8 mouse cellular contexts compared by ENCODE assay signal in genomic region chr5:122400628-122401302, GRCm38 (mm10). TPM values are rescaled to one million over a fixed set of nuclear protein-coding genes. Genes with fewer than 3 reads are reported as not detected.
A peak's percentile ranks its signal among the peaks of the same experiment; 100 is the strongest.
DNase-seq lines count a peak whose midpoint lies in the region; ATAC-seq lines count a peak whose summit lies in the region.

No protein-coding gene starts in this region.

- 69% methylated on average over 18 of the region's 18 CpGs for WGBS in kidney, embryonic 14.5 days
- 55% methylated on average over 18 of the region's 18 CpGs for WGBS in lung, embryonic 16.5 days
- WGBS in midbrain, embryonic 15.5 days, result 88% methylated on average over 18 of the region's 18 CpGs
- WGBS in hindbrain, embryonic 11.5 days, result 86% methylated on average over 18 of the region's 18 CpGs

- no peak for ATAC-seq in kidney, embryonic 14.5 days (ENCODE audit: low FRiP score, low TSS enrichment)
- peak; percentile 81 for ATAC-seq in lung, embryonic 16.5 days (ENCODE audit: low read depth)
- ATAC-seq in midbrain, embryonic 15.5 days (replicated peaks), result no peak
- ATAC-seq in hindbrain, embryonic 11.5 days (ENCODE audit: low FRiP score), result no peak

- no peak overlapping the region for H3K27ac ChIP-seq in kidney, embryonic 14.5 days (ENCODE audit: low read depth, low read length)
- no peak overlapping the region for H3K27ac ChIP-seq in lung, embryonic 16.5 days (ENCODE audit: low read length)
- no peak overlapping the region for H3K27ac ChIP-seq in midbrain, embryonic 15.5 days
- no peak overlapping the region for H3K27ac ChIP-seq in hindbrain, embryonic 11.5 days (ENCODE audit: low read depth, low read length)

- no peaks in the 10 kb centered on the region for H3K9me3 ChIP-seq in kidney, embryonic 14.5 days (ENCODE audit: control insufficient read depth, low read length)
- H3K9me3 ChIP-seq in lung, embryonic 16.5 days (ENCODE audit: control insufficient read depth, low read length), result no peaks in the 10 kb centered on the region
- H3K9me3 ChIP-seq in midbrain, embryonic 15.5 days, result no peaks in the 10 kb centered on the region
- no peaks in the 10 kb centered on the region for H3K9me3 ChIP-seq in hindbrain, embryonic 11.5 days (ENCODE audit: control insufficient read depth, low read length)

- no peak overlapping the region for H3K9ac ChIP-seq in kidney, embryonic 14.5 days (ENCODE audit: low read depth, low read length)
- no peak overlapping the region for H3K9ac ChIP-seq in lung, embryonic 16.5 days (ENCODE audit: low read length)
- no peak overlapping the region for H3K9ac ChIP-seq in midbrain, embryonic 15.5 days
- no peak overlapping the region for H3K9ac ChIP-seq in hindbrain, embryonic 11.5 days (ENCODE audit: low read depth, low read length)

- H3K36me3 ChIP-seq in kidney, embryonic 14.5 days (ENCODE audit: control insufficient read depth, insufficient read depth, low read length), result peaks cover 70% of the 10 kb centered on the region
- peaks cover 35% of the 10 kb centered on the region for H3K36me3 ChIP-seq in lung, embryonic 16.5 days (ENCODE audit: control insufficient read depth, insufficient read depth, low read length)
- peaks cover 17% of the 10 kb centered on the region for H3K36me3 ChIP-seq in midbrain, embryonic 15.5 days (replicated peaks)
- peaks cover 6% of the 10 kb centered on the region for H3K36me3 ChIP-seq in hindbrain, embryonic 11.5 days (ENCODE audit: control insufficient read depth, insufficient read depth, low read length)

- H3K4me2 ChIP-seq in kidney, embryonic 14.5 days (replicated peaks; ENCODE audit: low read depth, low read length), result no peak overlapping the region
- H3K4me2 ChIP-seq in lung, embryonic 16.5 days (ENCODE audit: low read depth, low read length), result no peak overlapping the region
- no peak overlapping the region for H3K4me2 ChIP-seq in midbrain, embryonic 15.5 days
- no peak overlapping the region for H3K4me2 ChIP-seq in hindbrain, embryonic 11.5 days (replicated peaks; ENCODE audit: low read depth, low read length)

- no peak overlapping the region for H3K4me3 ChIP-seq in kidney, embryonic 14.5 days (ENCODE audit: low read length)
- no peak overlapping the region for H3K4me3 ChIP-seq in lung, embryonic 16.5 days (ENCODE audit: low read length)
- no peak overlapping the region for H3K4me3 ChIP-seq in midbrain, embryonic 15.5 days
- H3K4me3 ChIP-seq in hindbrain, embryonic 11.5 days (ENCODE audit: low read depth, low read length), result no peak overlapping the region

- intact Hi-C loops in heart, postnatal 10 days (cut with DNase I), result loop anchor here (5.0 to 10.0 kb wide), 2 partner anchors 227 to 324 kb away; no protein-coding TSS in a partner anchor

- H3K4me1 ChIP-seq in kidney, embryonic 14.5 days (ENCODE audit: control insufficient read depth, insufficient read depth, low read length), result no peaks in the 10 kb centered on the region
- peaks cover 8% of the 10 kb centered on the region; the same call in 1 of the 2 replicates for H3K4me1 ChIP-seq in lung, embryonic 16.5 days (replicated peaks; ENCODE audit: control insufficient read depth, insufficient read depth, low read length)
- H3K4me1 ChIP-seq in midbrain, embryonic 15.5 days, result no peaks in the 10 kb centered on the region
- H3K4me1 ChIP-seq in hindbrain, embryonic 11.5 days (replicated peaks; ENCODE audit: control insufficient read depth, insufficient read depth, low read length), result no peaks in the 10 kb centered on the region

- H3K27me3 ChIP-seq in kidney, embryonic 14.5 days (ENCODE audit: control insufficient read depth, insufficient read depth, low read length), result no peaks in the 10 kb centered on the region
- H3K27me3 ChIP-seq in lung, embryonic 16.5 days (ENCODE audit: control insufficient read depth, insufficient read depth, low read depth, low read length), result no peaks in the 10 kb centered on the region
- H3K27me3 ChIP-seq in midbrain, embryonic 15.5 days (replicated peaks), result no peaks in the 10 kb centered on the region
- H3K27me3 ChIP-seq in hindbrain, embryonic 11.5 days (ENCODE audit: control insufficient read depth, insufficient read depth, low read length), result no peaks in the 10 kb centered on the region

- peak; percentile 62 for DNase-seq in kidney, adult 18-20 months
- DNase-seq in adrenal gland, adult 8-10 months, result peak; percentile 90
- peak; percentile 83 to 88 for DNase-seq in heart, postnatal 10 days
- no peak for DNase-seq in hindbrain, embryonic 11.5 days (ENCODE audit: low spot score)
- DNase-seq in ovary, postnatal 36 days (ENCODE audit: low spot score), result no peak

RNA-seq across cellular contexts. Expression of gene Arpc3, which starts 9.1 kb away (rescaled TPM):
- polyA plus RNA-seq in kidney, embryonic 14.5 days (2014; fragmentation: Nextera tagmentation; extraction: Ambion mirVana), result 32.5 and 201 TPM in 2 replicates
- total RNA-seq in adrenal gland, adult 8-10 months (2022), result 100 to 1,000 TPM; 189 to 253 (median 205) TPM
- total RNA-seq in heart, postnatal 10 days (2021), result 100 to 1,000 TPM; 140 to 150 TPM
- polyA plus RNA-seq in lung, embryonic 16.5 days (2015; fragmentation: Nextera tagmentation; extraction: Ambion mirVana), result 158 and 162 TPM in 2 replicates
- polyA plus RNA-seq in midbrain, embryonic 15.5 days (2015; fragmentation: Nextera tagmentation; extraction: Ambion mirVana), result 146 and 148 TPM in 2 replicates
- 53.8 and 68.9 TPM in 2 replicates for polyA plus RNA-seq in hindbrain, embryonic 11.5 days (2014; fragmentation: Nextera tagmentation; extraction: Ambion mirVana)

RNA-seq across cellular contexts. Expression of gene Anapc7, which starts 20.7 kb away (rescaled TPM):
- polyA plus RNA-seq in kidney, embryonic 14.5 days (2014; fragmentation: Nextera tagmentation; extraction: Ambion mirVana), result 29.1 and 32.5 TPM in 2 replicates
- total RNA-seq in adrenal gland, adult 8-10 months (2022), result 10 to 100 TPM; 49.1 to 59.5 (median 55.4) TPM
- total RNA-seq in heart, postnatal 10 days (2021), result 10 to 100 TPM; 44.4 to 44.5 TPM
- 42.8 and 44.0 TPM in 2 replicates for polyA plus RNA-seq in lung, embryonic 16.5 days (2015; fragmentation: Nextera tagmentation; extraction: Ambion mirVana)
- 51.2 and 54.5 TPM in 2 replicates for polyA plus RNA-seq in midbrain, embryonic 15.5 days (2015; fragmentation: Nextera tagmentation; extraction: Ambion mirVana)
- polyA plus RNA-seq in hindbrain, embryonic 11.5 days (2014; fragmentation: Nextera tagmentation; extraction: Ambion mirVana), result 27.1 and 33.7 TPM in 2 replicates

RNA-seq across cellular contexts. Expression of gene Fam216a, which starts 28.6 kb away (rescaled TPM):
- polyA plus RNA-seq in kidney, embryonic 14.5 days (2014; fragmentation: Nextera tagmentation; extraction: Ambion mirVana), result 73.6 and 76.0 TPM in 2 replicates
- 10 to 100 TPM; 31.1 to 45.8 (median 38.8) TPM for total RNA-seq in adrenal gland, adult 8-10 months (2022)
- total RNA-seq in heart, postnatal 10 days (2021), result 10 to 100 TPM; 17.1 to 22.7 TPM
- 65.2 and 66.5 TPM in 2 replicates for polyA plus RNA-seq in lung, embryonic 16.5 days (2015; fragmentation: Nextera tagmentation; extraction: Ambion mirVana)
- 149 and 162 TPM in 2 replicates for polyA plus RNA-seq in midbrain, embryonic 15.5 days (2015; fragmentation: Nextera tagmentation; extraction: Ambion mirVana)
- 119 and 123 TPM in 2 replicates for polyA plus RNA-seq in hindbrain, embryonic 11.5 days (2014; fragmentation: Nextera tagmentation; extraction: Ambion mirVana)

RNA-seq across cellular contexts. Expression of gene Gpn3, which starts 29.1 kb away (rescaled TPM):
- polyA plus RNA-seq in kidney, embryonic 14.5 days (2014; fragmentation: Nextera tagmentation; extraction: Ambion mirVana), result 77.6 and 82.6 TPM in 2 replicates
- 10 to 100 TPM; 31.5 to 38.5 (median 35.0) TPM for total RNA-seq in adrenal gland, adult 8-10 months (2022)
- 10 to 100 TPM; 24.3 to 25.5 TPM for total RNA-seq in heart, postnatal 10 days (2021)
- 76.2 and 76.8 TPM in 2 replicates for polyA plus RNA-seq in lung, embryonic 16.5 days (2015; fragmentation: Nextera tagmentation; extraction: Ambion mirVana)
- 42.9 and 47.7 TPM in 2 replicates for polyA plus RNA-seq in midbrain, embryonic 15.5 days (2015; fragmentation: Nextera tagmentation; extraction: Ambion mirVana)
- 63.5 and 68.1 TPM in 2 replicates for polyA plus RNA-seq in hindbrain, embryonic 11.5 days (2014; fragmentation: Nextera tagmentation; extraction: Ambion mirVana)

RNA-seq across cellular contexts. Expression of gene Vps29, which starts 46.6 kb away (rescaled TPM):
- polyA plus RNA-seq in kidney, embryonic 14.5 days (2014; fragmentation: Nextera tagmentation; extraction: Ambion mirVana), result 224 and 236 TPM in 2 replicates
- 100 to 1,000 TPM; 147 to 170 (median 156) TPM for total RNA-seq in adrenal gland, adult 8-10 months (2022)
- total RNA-seq in heart, postnatal 10 days (2021), result 100 to 1,000 TPM; 109 to 122 TPM
- 210 and 225 TPM in 2 replicates for polyA plus RNA-seq in lung, embryonic 16.5 days (2015; fragmentation: Nextera tagmentation; extraction: Ambion mirVana)
- 268 and 286 TPM in 2 replicates for polyA plus RNA-seq in midbrain, embryonic 15.5 days (2015; fragmentation: Nextera tagmentation; extraction: Ambion mirVana)
- polyA plus RNA-seq in hindbrain, embryonic 11.5 days (2014; fragmentation: Nextera tagmentation; extraction: Ambion mirVana), result 220 and 231 TPM in 2 replicates

Comparison
In these comparisons a context has a peak if more than half of its experiments do, and no peak if none do; other contexts are left out.
1. DNase-seq: peak in kidney, adult 18-20 months (single experiment), adrenal gland, adult 8-10 months (single experiment) and heart, postnatal 10 days (2 of 2); none in hindbrain, embryonic 11.5 days (single experiment) and ovary, postnatal 36 days (single experiment).